Mouse (Mus musculus) erythroblast, adult 5-6 weeks (primary cell): Measurements from ENCODE around the gene Mmp7. TPM values are rescaled to one million over a fixed set of nuclear protein-coding genes. Genes with fewer than 3 reads are reported as not detected.

ENCODE experiments used
- ATAC-seq: replicated peaks from 2 replicates; pipeline ENCODE4 v1.8.0; 2016; ENCODE audit warnings: moderate number of reproducible peaks, mild to moderate bottlenecking, moderate TSS enrichment, inconsistent platforms; ENCODE audit not compliant: poor library complexity, low FRiP score, severe bottlenecking
- total RNA-seq, 2 experiments: library from RNA; stranded (forward) in 1 of 2; stranded (reverse) in 1 of 2; fragments of 150-400 nt in 1 of 2; fragments of 200-764, 138-1000 nt in 1 of 2; gene quantifications; 2 replicates each; pipeline versions ENCODE4 v1.2.3 to v1.2.4; 2015 to 2017; ENCODE audit warnings: low replicate concordance in 2 of 2

Gene Mmp7
- total RNA-seq (2015; ENCODE audit: low replicate concordance) (not detected in 2 replicates), total RNA-seq (2017; ENCODE audit: low replicate concordance) (not detected in 2 replicates)

DNA sequence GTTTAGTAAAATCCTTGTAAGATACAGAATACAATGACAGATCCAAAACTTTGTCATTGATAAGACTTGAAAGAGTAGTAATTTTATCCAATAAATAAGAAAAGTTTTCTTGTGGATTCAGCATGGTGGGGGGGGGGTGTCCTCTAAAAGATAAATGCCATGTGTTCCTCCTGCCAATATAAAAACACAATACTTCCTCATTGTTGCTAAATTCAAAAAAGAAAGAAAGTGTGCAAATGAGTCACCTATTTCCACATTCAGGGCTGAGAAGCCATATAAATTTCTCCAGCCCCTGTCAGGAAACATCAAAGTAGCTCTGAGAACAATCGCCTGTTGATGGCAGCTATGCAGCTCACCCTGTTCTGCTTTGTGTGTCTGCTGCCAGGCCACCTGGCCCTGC, at the start of gene Mmp7:
Mmp7 (plus strand) TSS at position 301 of the 400 bp plus-strand sequence.
- no peak for ATAC-seq

DNA sequence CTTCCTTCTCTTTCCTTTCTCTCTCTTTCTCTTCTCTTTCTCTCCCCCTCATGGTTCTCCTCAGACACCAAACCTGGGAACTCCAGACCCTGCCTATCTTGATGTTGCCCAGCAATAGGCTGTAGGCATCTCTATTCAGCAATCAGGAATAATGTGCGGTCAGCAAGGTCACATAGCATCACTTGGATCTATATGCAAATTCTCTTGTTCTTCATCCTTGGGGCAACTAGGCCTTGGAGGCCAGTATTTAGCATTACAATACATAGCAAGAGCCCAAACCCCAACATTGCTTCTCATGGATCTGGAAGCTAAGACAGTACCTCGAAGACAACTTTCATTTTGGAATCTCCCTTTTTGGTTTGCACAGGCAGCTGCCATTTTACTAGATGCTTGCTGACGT, 44.0 kb upstream of the Mmp7 start:
- ATAC-seq, result no peak

- ATAC-seq, result no peak
Measured at GRCm38 (mm10) chr9:7650397-7651180, 41.3 kb upstream of the Mmp7 start.

GRCm38 (mm10) chr9:7652351-7653085, 39.4 kb upstream of the Mmp7 start:
- no peak for ATAC-seq

DNA sequence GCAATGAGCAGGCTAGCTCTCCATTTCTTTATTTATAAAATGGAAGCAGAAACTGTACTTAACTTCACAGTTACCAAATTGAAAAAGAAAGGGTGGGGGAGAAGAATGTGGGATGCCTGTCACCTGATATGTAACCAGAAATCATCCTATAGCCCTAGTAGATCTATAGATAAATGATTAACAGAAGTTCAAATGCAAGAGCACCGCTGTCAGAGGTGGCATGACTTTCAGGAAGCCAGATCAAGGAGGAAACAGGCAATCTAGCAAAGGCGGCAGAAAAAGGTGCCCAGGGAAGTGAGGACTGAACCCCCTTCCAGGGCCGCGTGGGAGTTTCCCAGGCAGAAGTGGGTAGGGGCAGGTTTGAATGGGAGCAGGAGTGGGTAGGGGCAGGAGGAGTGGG, 33.9 kb upstream of the Mmp7 start:
- no peak for ATAC-seq

DNA sequence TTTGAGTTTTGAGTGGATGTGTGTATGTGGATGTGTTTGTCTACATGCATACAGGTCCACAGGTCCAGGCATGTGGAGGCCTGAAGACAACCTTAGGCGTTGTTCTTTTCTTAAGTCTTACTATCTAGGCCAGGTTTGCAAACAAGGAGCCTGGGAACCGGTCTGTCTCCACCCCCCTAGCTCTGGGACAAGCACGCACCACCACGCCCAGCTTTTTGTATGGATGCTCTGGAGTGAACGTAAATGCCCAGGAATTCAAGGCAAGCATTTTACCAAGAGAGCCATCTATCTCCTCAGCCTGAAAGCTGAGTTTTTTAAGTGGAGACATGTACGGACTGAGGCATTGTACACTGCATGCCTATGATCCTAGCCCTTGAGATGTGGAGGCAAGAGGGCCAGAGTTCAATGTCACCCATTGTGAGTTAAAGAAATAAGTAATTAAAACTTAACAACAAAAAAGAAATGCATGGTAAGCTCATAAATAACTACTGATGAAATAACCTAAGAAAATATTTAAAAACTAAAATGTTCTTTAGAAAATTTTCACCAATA, 32.3 kb upstream of the Mmp7 start:
- ATAC-seq, result no peak

- no peak for ATAC-seq
Measured at GRCm38 (mm10) chr9:7661371-7661770, 30.5 kb upstream of the Mmp7 start.

GRCm38 (mm10) chr9:7669674-7670073, 22.2 kb upstream of the Mmp7 start:
- ATAC-seq, result no peak

DNA sequence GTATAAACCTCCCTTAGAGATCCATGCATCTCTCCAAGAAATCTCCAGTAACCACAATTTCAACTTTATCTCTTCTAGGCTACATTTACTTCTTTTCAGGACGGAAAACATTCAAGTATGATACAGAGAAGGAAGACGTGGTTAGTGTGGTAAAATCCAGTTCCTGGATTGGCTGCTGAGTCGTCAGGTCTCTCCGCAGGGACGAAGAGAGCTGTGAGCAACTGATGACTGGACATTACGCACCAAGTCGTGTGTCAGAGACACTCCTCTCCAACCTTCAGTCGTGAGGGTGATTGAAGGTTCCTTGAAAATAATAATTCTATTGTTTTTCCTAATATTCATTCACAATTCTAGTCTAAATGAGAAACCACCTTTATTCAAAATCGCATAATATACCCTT, 18.9 kb upstream of the Mmp7 start:
- ATAC-seq, result no peak

- ATAC-seq, result no peak
Measured at GRCm38 (mm10) chr9:7678154-7678837, 13.6 kb upstream of the Mmp7 start.

GRCm38 (mm10) chr9:7682081-7682618, 9.7 kb upstream of the Mmp7 start:
- ATAC-seq, result no peak

DNA sequence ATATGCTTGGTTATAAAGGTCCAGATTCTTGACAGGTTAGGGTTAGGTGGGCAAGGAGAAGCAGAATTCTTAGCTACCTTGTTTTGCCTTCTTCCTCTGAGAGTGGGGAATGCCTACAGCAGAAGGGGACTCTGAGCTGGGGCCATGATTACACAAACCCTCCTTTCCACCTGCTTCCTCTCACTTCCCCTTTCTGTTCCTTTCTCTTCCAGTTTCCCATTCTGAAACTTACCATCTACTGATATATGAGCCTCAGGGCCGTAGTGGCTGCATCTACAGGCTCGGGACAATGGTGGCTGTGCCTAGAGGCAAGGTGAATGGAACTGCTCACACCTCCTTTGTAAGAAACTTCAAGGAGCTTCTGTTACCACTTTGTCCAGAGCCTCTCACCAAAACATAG, 5.9 kb upstream of the Mmp7 start:
- ATAC-seq, result no peak

GRCm38 (mm10) chr9:7689799-7690198, 2.1 kb upstream of the Mmp7 start:
- no peak for ATAC-seq

DNA sequence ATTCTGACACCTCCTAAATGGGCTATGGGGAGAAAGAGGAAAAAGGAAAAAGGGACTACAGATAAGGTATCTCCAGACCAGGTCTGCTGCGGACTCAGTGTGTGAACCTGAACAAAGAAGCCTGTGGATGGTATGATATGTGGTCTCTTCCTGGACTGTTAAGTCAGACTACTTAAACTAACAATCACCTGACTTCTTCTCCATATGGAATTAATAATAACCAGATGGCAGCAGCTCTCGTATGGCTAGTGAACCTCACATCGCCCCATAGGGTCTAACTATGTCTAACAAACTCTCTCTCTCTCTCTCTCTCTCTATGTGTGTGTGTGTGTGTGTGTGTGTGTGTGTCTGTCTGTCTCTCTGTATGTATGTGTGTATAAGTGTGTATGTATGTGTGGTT, 2.1 kb downstream of the Mmp7 start:
- ATAC-seq, result no peak

GRCm38 (mm10) chr9:7695646-7696045, 3.8 kb downstream of the Mmp7 start:
- no peak for ATAC-seq

DNA sequence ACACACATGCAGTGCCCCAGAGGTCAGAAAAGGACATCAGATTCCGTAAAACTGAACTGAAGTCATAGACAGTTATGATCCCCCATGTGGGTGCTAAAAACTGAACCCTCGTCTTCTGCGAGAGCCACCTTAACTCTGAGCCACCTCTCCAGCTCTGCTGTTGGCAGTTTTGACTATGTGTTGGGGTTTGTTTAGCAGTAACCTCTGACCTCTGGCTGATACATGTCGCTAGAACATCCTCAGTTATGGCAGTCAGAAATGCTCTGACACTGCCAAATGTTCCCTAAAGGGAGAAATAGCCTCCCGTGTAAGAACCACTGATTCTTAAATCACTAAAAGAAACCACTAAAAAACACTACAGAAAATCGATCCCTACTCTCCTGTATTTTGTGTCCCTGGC, 16.8 kb downstream of the Mmp7 start:
- ATAC-seq, result no peak

DNA sequence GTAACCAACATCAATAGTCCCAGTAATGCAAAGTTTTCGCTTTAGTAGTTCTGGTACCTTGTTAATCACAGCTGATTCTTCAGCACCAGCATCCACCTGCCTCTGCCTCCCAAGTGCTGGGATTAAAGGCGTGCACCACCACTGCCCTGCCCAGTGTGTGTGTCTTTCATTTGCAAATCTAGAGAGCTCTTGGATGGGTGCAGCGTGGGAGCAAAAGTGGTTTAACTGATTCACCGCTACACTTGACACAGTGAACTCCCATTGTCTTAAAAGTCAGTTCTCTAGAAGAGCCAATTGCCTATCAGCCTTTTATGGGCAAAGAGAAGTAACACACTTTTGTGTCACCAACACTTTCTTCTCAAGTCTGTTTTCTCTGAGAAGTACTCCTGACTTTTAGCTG, 19.3 kb downstream of the Mmp7 start:
- no peak for ATAC-seq

DNA sequence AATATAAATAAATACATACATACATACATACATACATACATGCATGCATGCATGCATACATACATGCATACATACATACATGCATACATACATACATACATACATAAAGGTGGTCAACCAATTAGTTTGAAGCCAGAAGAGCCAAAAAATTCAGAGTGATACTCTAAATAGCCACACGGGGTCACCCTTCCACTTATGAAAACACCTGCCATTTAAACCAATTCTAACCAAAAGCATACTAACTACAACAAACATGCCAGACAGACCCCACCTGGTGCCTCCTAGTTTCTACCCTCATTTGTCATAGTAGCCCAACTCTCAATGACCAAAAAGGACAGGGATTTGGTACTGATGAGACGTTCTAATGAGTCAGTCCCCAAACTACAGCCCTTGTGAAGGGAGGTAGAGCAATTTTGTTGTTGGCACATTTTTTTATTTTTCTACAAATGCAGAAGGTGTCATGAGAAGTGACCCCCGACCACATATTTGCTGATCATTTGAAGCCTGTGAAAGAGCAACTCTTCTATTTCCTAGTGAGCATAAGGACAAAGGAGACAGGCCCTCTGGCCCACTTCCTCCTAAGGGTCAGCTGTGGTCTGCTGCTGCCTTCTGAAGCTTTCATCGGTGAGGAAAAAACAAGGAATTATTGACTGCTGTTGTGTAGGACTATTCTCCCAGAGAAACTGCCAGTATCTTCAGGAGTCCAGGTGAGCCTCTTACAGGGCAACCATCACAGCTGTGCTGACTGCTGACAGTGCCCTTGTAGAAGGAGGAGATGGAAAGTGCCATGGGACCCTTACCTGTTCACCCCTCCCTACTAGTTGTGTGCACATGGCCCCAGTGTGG, 22.4 kb downstream of the Mmp7 start:
- ATAC-seq, result 0 out of 2 replicates have a peak, but pooled peaks have one; percentile 55

GRCm38 (mm10) chr9:7714908-7715175, 23.0 kb downstream of the Mmp7 start:
- no peak for ATAC-seq
